Mouse (Mus musculus) bone marrow, adult 2 months (tissue): ENCODE measurements around the gene Cdyl.

ENCODE experiments used
- CTCF ChIP-seq: fragments of 200-500 bp; IDR thresholded peaks from 2 replicates; pipeline ENCODE4 v1.5.1; 2011; ENCODE audit warnings: low read length, control low read depth; ENCODE audit not compliant: control insufficient read depth, insufficient read depth
- POLR2A ChIP-seq: fragments of 200-500 bp; IDR thresholded peaks from 2 replicates; pipeline ENCODE4 v1.6.1; 2011; ENCODE audit warnings: low read depth, mild to moderate bottlenecking, control low read depth, low read length, borderline replicate concordance; ENCODE audit not compliant: control insufficient read depth

GRCm38 (mm10) chr13:35732891-35733596 lies 73.4 kb downstream of the Cdyl start:
- TF ChIP-seq POLR2A (no peak), CTCF (no peak)
